In genomic region chr6:140786058-140786457, GRCm38 (mm10) we compare ENCODE assay signal across 17 mouse cellular contexts. TPM values are rescaled to one million over a fixed set of nuclear protein-coding genes. Genes with fewer than 3 reads are reported as not detected.
DNase-seq lines count a peak whose midpoint lies in the region; ATAC-seq lines count a peak whose summit lies in the region.
"Had no signal": no experiment of that assay in that cellular context is flagged by ENCODE, and none has a peak within 500 bp of the region (broad histone marks: within the 10 kb centered on the region; RNA-seq: fewer than 3 reads in every experiment).

No protein-coding gene starts in this region.

- H3K4me2 ChIP-seq in heart, embryonic 16.5 days (ENCODE audit: low read depth, low read length), result no peak overlapping the region
- H3K4me2 ChIP-seq in kidney, embryonic 14.5 days (replicated peaks; ENCODE audit: low read depth, low read length), result no peak overlapping the region
- no peak overlapping the region for H3K4me2 ChIP-seq in lung, embryonic 16.5 days (ENCODE audit: low read depth, low read length)
- H3K4me2 ChIP-seq: liver, embryonic 15.5 days; midbrain, embryonic 11.5 days had no signal

- no peak overlapping the region; the same call in 1 of the 2 replicates for H3K27ac ChIP-seq in heart, embryonic 16.5 days (ENCODE audit: low read length)
- H3K27ac ChIP-seq in kidney, embryonic 14.5 days (ENCODE audit: low read depth, low read length), result no peak overlapping the region; the same call in 1 of the 2 replicates
- no peak overlapping the region for H3K27ac ChIP-seq in lung, embryonic 16.5 days (ENCODE audit: low read length)
- H3K27ac ChIP-seq: hindbrain, postnatal 0 days; liver, embryonic 15.5 days had no signal

- peak; percentile 35; the same call in 1 of the 2 replicates for ATAC-seq in heart, embryonic 16.5 days (replicated peaks; ENCODE audit: extremely low read depth, insufficient read depth, low FRiP score)
- ATAC-seq in kidney, embryonic 14.5 days (ENCODE audit: low FRiP score, low TSS enrichment), result peak; percentile 69; the same call in 1 of the 2 replicates
- peak; percentile 76 for ATAC-seq in lung, embryonic 16.5 days (ENCODE audit: low read depth)
- ATAC-seq: hindbrain, postnatal 0 days; Patski had no signal

- no peaks in the 10 kb centered on the region for H3K4me1 ChIP-seq in heart, embryonic 16.5 days (ENCODE audit: control insufficient read depth, insufficient read depth, low read length)
- no peaks in the 10 kb centered on the region for H3K4me1 ChIP-seq in kidney, embryonic 14.5 days (ENCODE audit: control insufficient read depth, insufficient read depth, low read length)
- H3K4me1 ChIP-seq in lung, embryonic 16.5 days (replicated peaks; ENCODE audit: control insufficient read depth, insufficient read depth, low read length), result no peaks in the 10 kb centered on the region; the same call in 1 of the 2 replicates
- H3K4me1 ChIP-seq: liver, embryonic 15.5 days had no signal

- no peaks in the 10 kb centered on the region for H3K36me3 ChIP-seq in heart, embryonic 16.5 days (ENCODE audit: control insufficient read depth, insufficient read depth)
- H3K36me3 ChIP-seq in kidney, embryonic 14.5 days (ENCODE audit: control insufficient read depth, insufficient read depth, low read length), result no peaks in the 10 kb centered on the region
- no peaks in the 10 kb centered on the region for H3K36me3 ChIP-seq in lung, embryonic 16.5 days (ENCODE audit: control insufficient read depth, insufficient read depth, low read length)
- H3K36me3 ChIP-seq: liver, embryonic 15.5 days had no signal

- DNase-seq in heart, adult 11 months, result peak; percentile 86
- DNase-seq in heart, postnatal 14 days, result no peak
- no peak for DNase-seq in cerebellum, postnatal 4 days (ENCODE audit: low spot score in 2 of 2)
- DNase-seq in thymus, postnatal 25 days, result no peak
- DNase-seq in spleen, postnatal 4 days (ENCODE audit: low spot score in 2 of 2), result no peak
- DNase-seq: cerebellum, adult 18-20 months; left cerebral cortex, postnatal 4 days; spleen, adult 18-20 months had no signal

- H3K27me3 ChIP-seq in heart, embryonic 16.5 days (ENCODE audit: control insufficient read depth, insufficient read depth, low read length), result no peaks in the 10 kb centered on the region
- no peaks in the 10 kb centered on the region for H3K27me3 ChIP-seq in kidney, embryonic 14.5 days (ENCODE audit: control insufficient read depth, insufficient read depth, low read length)
- H3K27me3 ChIP-seq in lung, embryonic 16.5 days (ENCODE audit: control insufficient read depth, insufficient read depth, low read depth, low read length), result no peaks in the 10 kb centered on the region
- H3K27me3 ChIP-seq: liver, embryonic 15.5 days; Patski had no signal

- H3K9ac ChIP-seq in heart, embryonic 16.5 days (ENCODE audit: low read length), result no peak overlapping the region
- no peak overlapping the region for H3K9ac ChIP-seq in kidney, embryonic 14.5 days (ENCODE audit: low read depth, low read length)
- H3K9ac ChIP-seq in lung, embryonic 16.5 days (ENCODE audit: low read length), result no peak overlapping the region
- H3K9ac ChIP-seq: liver, embryonic 15.5 days had no signal

- WGBS in heart, embryonic 16.5 days, result 41% methylated on average over 2 of the region's 2 CpGs
- 25% methylated on average over 2 of the region's 2 CpGs for WGBS in kidney, embryonic 14.5 days
- 49% methylated on average over 2 of the region's 2 CpGs for WGBS in lung, embryonic 16.5 days

- intact Hi-C loops in heart, postnatal 14 days (cut with DNase I), result no loop called here

- no peak overlapping the region for H3K4me3 ChIP-seq in heart, embryonic 16.5 days (ENCODE audit: low read length)
- no peak overlapping the region for H3K4me3 ChIP-seq in kidney, embryonic 14.5 days (ENCODE audit: low read length)
- no peak overlapping the region for H3K4me3 ChIP-seq in lung, embryonic 16.5 days (ENCODE audit: low read length)
- H3K4me3 ChIP-seq: liver, embryonic 15.5 days had no signal

- no peaks in the 10 kb centered on the region for H3K9me3 ChIP-seq in heart, embryonic 16.5 days (replicated peaks; ENCODE audit: control insufficient read depth, low read length)
- no peaks in the 10 kb centered on the region for H3K9me3 ChIP-seq in kidney, embryonic 14.5 days (ENCODE audit: control insufficient read depth, low read length)
- no peaks in the 10 kb centered on the region for H3K9me3 ChIP-seq in lung, embryonic 16.5 days (ENCODE audit: control insufficient read depth, low read length)
- H3K9me3 ChIP-seq: liver, embryonic 15.5 days had no signal

RNA-seq across cellular contexts. Expression of gene Gm11077, which starts 57.0 kb away (rescaled TPM):
- total RNA-seq in heart, postnatal 14 days (2021), result not detected
- polyA plus RNA-seq in heart, embryonic 16.5 days (2015; fragmentation: Nextera tagmentation; extraction: Ambion mirVana), result not detected in 2 replicates
- not detected in 2 replicates for polyA plus RNA-seq in kidney, embryonic 14.5 days (2014; fragmentation: Nextera tagmentation; extraction: Ambion mirVana)
- polyA plus RNA-seq in lung, embryonic 16.5 days (2015; fragmentation: Nextera tagmentation; extraction: Ambion mirVana), result not detected in 2 replicates
- total RNA-seq: adrenal gland, adult 18-20 months; heart, adult 18-20 months; hindbrain, postnatal 0 days; left cerebral cortex, postnatal 4 days had no signal
- polyA plus RNA-seq: hindbrain, postnatal 0 days; liver, embryonic 15.5 days; midbrain, embryonic 11.5 days; Patski had no signal
